Mouse (Mus musculus): ENCODE data around the gene Prss21. TPM values are rescaled to one million over a fixed set of nuclear protein-coding genes. Genes with fewer than 3 reads are reported as not detected.

The Prss21 gene
- polyA plus RNA-seq, 1 experiment: not detected

GRCm38 (mm10) chr17:23850853-23851749, 16.8 kb upstream of the Prss21 start:
- H3K4me1 ChIP-seq (ENCODE audit: control insufficient read depth, insufficient read depth, low read length): no peaks in the 10 kb centered on the region
- no peaks in the 10 kb centered on the region for H3K9me3 ChIP-seq (replicated peaks; ENCODE audit: control insufficient read depth, insufficient read depth, low read length, poor library complexity, severe bottlenecking)
- no peak for TF ChIP-seq EP300 (IDR thresholded peaks at IDR 0.05; ENCODE audit: insufficient read depth, low read depth, low read length)
- TF ChIP-seq POLR2A (IDR thresholded peaks at IDR 0.05; ENCODE audit: insufficient read depth, low read length): no peak
- TF ChIP-seq CTCF (IDR thresholded peaks at IDR 0.05; ENCODE audit: low read depth, low read length): peak; percentile 45
- H3K27me3 ChIP-seq (ENCODE audit: control insufficient read depth, insufficient read depth, low read length, poor library complexity, severe bottlenecking): no peaks in the 10 kb centered on the region
- no peak overlapping the region for H3K9ac ChIP-seq (ENCODE audit: low read depth, poor library complexity, severe bottlenecking)
- no peak overlapping the region for H3K27ac ChIP-seq (ENCODE audit: insufficient read depth, low read length)
- H3K36me3 ChIP-seq (ENCODE audit: control insufficient read depth, insufficient read depth, low read length, poor library complexity, severe bottlenecking): no peaks in the 10 kb centered on the region
- H3K4me3 ChIP-seq (ENCODE audit: low read depth, low read length): no peak overlapping the region

GRCm38 (mm10) chr17:23853292-23853691, 14.6 kb upstream of the Prss21 start:
- no peaks in the 10 kb centered on the region for H3K9me3 ChIP-seq (replicated peaks; ENCODE audit: control insufficient read depth, insufficient read depth, low read length, poor library complexity, severe bottlenecking)
- no peak overlapping the region for H3K27ac ChIP-seq (ENCODE audit: insufficient read depth, low read length)
- no peaks in the 10 kb centered on the region for H3K4me1 ChIP-seq (ENCODE audit: control insufficient read depth, insufficient read depth, low read length)
- H3K36me3 ChIP-seq (ENCODE audit: control insufficient read depth, insufficient read depth, low read length, poor library complexity, severe bottlenecking): no peaks in the 10 kb centered on the region
- TF ChIP-seq CTCF (IDR thresholded peaks at IDR 0.05; ENCODE audit: low read depth, low read length) (peak; percentile 84), POLR2A (IDR thresholded peaks at IDR 0.05; ENCODE audit: insufficient read depth, low read length) (no peak)
- H3K9ac ChIP-seq (ENCODE audit: low read depth, poor library complexity, severe bottlenecking): no peak overlapping the region
- no peak overlapping the region for H3K4me3 ChIP-seq (ENCODE audit: low read depth, low read length)
- H3K27me3 ChIP-seq (ENCODE audit: control insufficient read depth, insufficient read depth, low read length, poor library complexity, severe bottlenecking): no peaks in the 10 kb centered on the region

- no peaks in the 10 kb centered on the region for H3K4me1 ChIP-seq (ENCODE audit: control insufficient read depth, insufficient read depth, low read length)
- TF ChIP-seq EP300 (IDR thresholded peaks at IDR 0.05; ENCODE audit: insufficient read depth, low read depth, low read length) (no peak), POLR2A (IDR thresholded peaks at IDR 0.05; ENCODE audit: insufficient read depth, low read length) (no peak), CTCF (IDR thresholded peaks at IDR 0.05; ENCODE audit: low read depth, low read length) (no peak)
- no peaks in the 10 kb centered on the region for H3K9me3 ChIP-seq (replicated peaks; ENCODE audit: control insufficient read depth, insufficient read depth, low read length, poor library complexity, severe bottlenecking)
- H3K36me3 ChIP-seq (ENCODE audit: control insufficient read depth, insufficient read depth, low read length, poor library complexity, severe bottlenecking): no peaks in the 10 kb centered on the region
- H3K27ac ChIP-seq (ENCODE audit: insufficient read depth, low read length): no peak overlapping the region
- no peak overlapping the region for H3K9ac ChIP-seq (ENCODE audit: low read depth, poor library complexity, severe bottlenecking)
- no peak overlapping the region for H3K4me3 ChIP-seq (ENCODE audit: low read depth, low read length)
- no peaks in the 10 kb centered on the region for H3K27me3 ChIP-seq (ENCODE audit: control insufficient read depth, insufficient read depth, low read length, poor library complexity, severe bottlenecking)
Observed at GRCm38 (mm10) chr17:23854229-23854765, 13.6 kb upstream of the Prss21 start.

GRCm38 (mm10) chr17:23857193-23857592, 10.7 kb upstream of the Prss21 start:
- no peaks in the 10 kb centered on the region for H3K27me3 ChIP-seq (ENCODE audit: control insufficient read depth, insufficient read depth, low read length, poor library complexity, severe bottlenecking)
- TF ChIP-seq POLR2A (IDR thresholded peaks at IDR 0.05; ENCODE audit: insufficient read depth, low read length): no peak
- no peak for TF ChIP-seq EP300 (IDR thresholded peaks at IDR 0.05; ENCODE audit: insufficient read depth, low read depth, low read length)
- no peak for TF ChIP-seq CTCF (IDR thresholded peaks at IDR 0.05; ENCODE audit: low read depth, low read length)
- no peak overlapping the region for H3K9ac ChIP-seq (ENCODE audit: low read depth, poor library complexity, severe bottlenecking)
- no peak overlapping the region for H3K27ac ChIP-seq (ENCODE audit: insufficient read depth, low read length)
- H3K36me3 ChIP-seq (ENCODE audit: control insufficient read depth, insufficient read depth, low read length, poor library complexity, severe bottlenecking): no peaks in the 10 kb centered on the region
- no peaks in the 10 kb centered on the region for H3K9me3 ChIP-seq (replicated peaks; ENCODE audit: control insufficient read depth, insufficient read depth, low read length, poor library complexity, severe bottlenecking)
- no peaks in the 10 kb centered on the region for H3K4me1 ChIP-seq (ENCODE audit: control insufficient read depth, insufficient read depth, low read length)
- no peak overlapping the region for H3K4me3 ChIP-seq (ENCODE audit: low read depth, low read length)

- TF ChIP-seq POLR2A (IDR thresholded peaks at IDR 0.05; ENCODE audit: insufficient read depth, low read length) (no peak), EP300 (IDR thresholded peaks at IDR 0.05; ENCODE audit: insufficient read depth, low read depth, low read length) (no peak), CTCF (IDR thresholded peaks at IDR 0.05; ENCODE audit: low read depth, low read length) (no peak)
- H3K9me3 ChIP-seq (replicated peaks; ENCODE audit: control insufficient read depth, insufficient read depth, low read length, poor library complexity, severe bottlenecking): no peaks in the 10 kb centered on the region
- H3K4me3 ChIP-seq (ENCODE audit: low read depth, low read length): no peak overlapping the region
- H3K36me3 ChIP-seq (ENCODE audit: control insufficient read depth, insufficient read depth, low read length, poor library complexity, severe bottlenecking): no peaks in the 10 kb centered on the region
- no peaks in the 10 kb centered on the region for H3K4me1 ChIP-seq (ENCODE audit: control insufficient read depth, insufficient read depth, low read length)
- H3K9ac ChIP-seq (ENCODE audit: low read depth, poor library complexity, severe bottlenecking): no peak overlapping the region
- no peaks in the 10 kb centered on the region for H3K27me3 ChIP-seq (ENCODE audit: control insufficient read depth, insufficient read depth, low read length, poor library complexity, severe bottlenecking)
- no peak overlapping the region for H3K27ac ChIP-seq (ENCODE audit: insufficient read depth, low read length)
Observed at GRCm38 (mm10) chr17:23857913-23858312, 9.9 kb upstream of the Prss21 start.

- no peaks in the 10 kb centered on the region for H3K4me1 ChIP-seq (ENCODE audit: control insufficient read depth, insufficient read depth, low read length)
- H3K36me3 ChIP-seq (ENCODE audit: control insufficient read depth, insufficient read depth, low read length, poor library complexity, severe bottlenecking): no peaks in the 10 kb centered on the region
- no peak for TF ChIP-seq EP300 (IDR thresholded peaks at IDR 0.05; ENCODE audit: insufficient read depth, low read depth, low read length)
- TF ChIP-seq POLR2A (IDR thresholded peaks at IDR 0.05; ENCODE audit: insufficient read depth, low read length): no peak
- no peak for TF ChIP-seq CTCF (IDR thresholded peaks at IDR 0.05; ENCODE audit: low read depth, low read length)
- H3K27ac ChIP-seq (ENCODE audit: insufficient read depth, low read length): no peak overlapping the region
- no peak overlapping the region for H3K4me3 ChIP-seq (ENCODE audit: low read depth, low read length)
- no peaks in the 10 kb centered on the region for H3K27me3 ChIP-seq (ENCODE audit: control insufficient read depth, insufficient read depth, low read length, poor library complexity, severe bottlenecking)
- H3K9ac ChIP-seq (ENCODE audit: low read depth, poor library complexity, severe bottlenecking): no peak overlapping the region
- no peaks in the 10 kb centered on the region for H3K9me3 ChIP-seq (replicated peaks; ENCODE audit: control insufficient read depth, insufficient read depth, low read length, poor library complexity, severe bottlenecking)
Observed at GRCm38 (mm10) chr17:23862926-23863325, 4.9 kb upstream of the Prss21 start.
